Mouse (Mus musculus) mouse embryonic stem cell (cell line): ENCODE results near the gene Aspdh.

Source experiments
- in situ Hi-C, 2 experiments: fragments of 300-500 bp; cut with MboI; formaldehyde crosslinking; loops; 1 replicate in 1 of 2; 3 replicates in 1 of 2; pipeline ENCODE4 v1.14.3; 2019 to 2020; ENCODE audit warnings: low sequenced_read_pairs in 2 of 2, low pct_unique_long_range_greater_than_20kb in 1 of 2, mixed read lengths in 1 of 2; ENCODE audit not compliant: unreplicated experiment in 1 of 2

Aspdh gene

DNA sequence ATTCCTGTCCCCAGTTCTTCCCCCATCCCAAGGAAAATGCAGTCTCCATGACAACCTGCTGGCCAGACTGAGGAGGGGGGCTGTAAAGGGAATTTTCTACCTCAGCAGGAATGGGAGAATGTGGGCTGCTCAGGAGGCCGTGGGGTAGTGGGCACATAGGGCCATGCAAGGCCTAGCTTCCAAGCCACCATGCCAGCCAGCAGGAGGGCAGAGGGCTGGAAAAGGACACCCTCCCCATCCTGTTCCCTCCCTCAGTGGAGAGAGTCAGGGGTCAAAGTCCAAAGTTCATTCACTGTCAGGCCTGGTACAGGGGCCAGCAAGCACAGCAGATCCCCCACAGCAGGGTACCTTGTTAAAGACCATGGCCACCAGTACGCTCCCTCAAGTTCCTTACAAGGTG is at the start of gene Aspdh:
TSS of gene Aspdh (plus strand) at position 281 of the 400 bp plus-strand sequence.
- in situ Hi-C loops, result no loop called here

DNA sequence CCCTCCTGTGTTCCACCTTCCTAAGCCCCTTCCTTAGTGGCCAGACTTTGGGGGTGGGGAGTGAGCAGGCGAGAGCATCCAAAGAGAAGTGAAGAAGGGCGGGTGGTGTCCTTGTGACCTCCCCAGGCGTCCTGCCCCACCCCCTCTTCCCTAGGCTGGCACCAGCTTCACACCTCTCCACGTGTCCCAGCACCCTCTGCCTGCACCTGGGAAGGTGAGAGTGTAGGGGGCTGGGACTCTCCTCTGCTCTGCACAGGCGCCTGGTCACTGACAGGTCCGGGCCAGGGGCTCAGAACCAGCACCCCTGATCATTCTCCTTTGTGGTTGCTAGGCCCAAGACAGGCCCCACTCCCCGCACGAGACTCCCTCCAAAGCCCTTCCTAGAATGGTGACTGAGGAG is 37.5 kb upstream of the Aspdh start:
- in situ Hi-C loops, result loop anchor here in 1 of 2 experiments (25.0 kb wide), 1 partner anchor 90 kb away; no protein-coding TSS in a partner anchor

DNA sequence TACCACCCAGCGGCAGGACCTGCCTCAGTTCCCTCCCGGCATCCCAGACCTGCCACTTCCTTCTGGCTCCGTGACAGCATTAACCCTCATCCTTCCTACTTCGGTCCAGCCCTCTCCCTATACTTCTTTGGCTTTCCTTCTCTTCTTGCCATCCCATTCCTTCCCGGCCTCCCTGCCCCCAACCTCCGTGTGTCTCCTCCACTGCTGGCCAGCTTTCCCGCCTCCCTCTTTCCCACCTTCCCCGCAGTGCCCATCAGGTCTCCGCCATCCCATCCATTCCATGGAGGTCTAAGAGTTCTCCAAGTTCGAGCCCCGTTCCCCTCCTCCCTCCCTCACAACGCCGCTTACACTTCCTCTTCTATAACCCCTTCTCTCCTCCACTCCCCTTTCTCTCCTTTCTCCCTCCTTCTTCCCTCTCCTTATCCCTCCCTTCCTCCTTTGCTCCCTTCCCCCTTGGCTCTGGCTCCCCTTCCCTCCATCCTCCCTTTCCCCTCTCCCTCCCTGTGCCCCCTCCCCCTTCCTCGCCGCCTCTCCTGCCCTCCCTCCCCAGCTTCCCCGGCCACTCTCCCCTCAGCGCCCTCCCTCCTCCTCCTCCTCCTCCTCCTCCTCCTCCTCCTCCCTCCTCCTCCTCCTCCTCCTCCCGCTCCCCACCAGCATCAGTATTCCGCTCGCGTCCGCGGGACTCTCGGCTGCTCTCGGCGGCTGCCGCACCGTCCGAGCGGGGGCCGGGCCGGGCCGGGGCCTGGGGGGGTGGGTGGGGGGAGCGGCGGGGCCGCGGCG is 36.8 kb upstream of the Aspdh start:
- in situ Hi-C loops, result loop anchor here in 1 of 2 experiments (25.0 kb wide), 1 partner anchor 91 kb away; no protein-coding TSS in a partner anchor

DNA sequence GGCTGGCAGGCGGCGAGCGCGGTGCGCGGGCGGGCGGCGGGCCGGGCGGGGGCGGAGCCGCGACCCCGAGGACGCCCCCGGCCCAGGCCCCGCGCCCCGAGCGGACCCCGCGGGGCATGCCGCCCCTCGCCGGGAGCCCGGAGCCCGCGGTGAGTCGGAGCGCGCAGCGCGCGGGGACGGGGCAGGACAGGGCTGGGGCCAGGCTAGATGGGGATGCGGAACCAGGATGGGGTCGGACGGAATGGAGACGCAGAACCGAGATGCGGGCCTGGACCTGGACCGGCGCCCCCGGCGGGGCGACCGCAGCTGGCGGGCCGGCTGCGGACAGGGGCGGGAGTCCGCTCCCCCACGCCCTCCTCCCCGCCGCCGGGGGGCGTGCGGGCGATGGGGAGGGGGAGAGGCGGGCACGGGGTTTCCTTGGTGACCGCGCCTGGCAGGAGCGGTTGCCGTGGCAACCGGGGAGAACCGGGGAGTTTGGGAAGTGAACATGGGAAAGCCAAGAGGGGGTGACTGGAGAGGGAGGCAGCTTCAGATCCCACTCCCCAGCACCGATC is 36.1 kb upstream of the Aspdh start, which contains the start of gene Lrrc4b:
TSS of gene Lrrc4b (plus strand) at position 51 of the 554 bp plus-strand sequence.
- in situ Hi-C loops, result loop anchor here in 1 of 2 experiments (25.0 kb wide), 1 partner anchor 92 kb away; no protein-coding TSS in a partner anchor

DNA sequence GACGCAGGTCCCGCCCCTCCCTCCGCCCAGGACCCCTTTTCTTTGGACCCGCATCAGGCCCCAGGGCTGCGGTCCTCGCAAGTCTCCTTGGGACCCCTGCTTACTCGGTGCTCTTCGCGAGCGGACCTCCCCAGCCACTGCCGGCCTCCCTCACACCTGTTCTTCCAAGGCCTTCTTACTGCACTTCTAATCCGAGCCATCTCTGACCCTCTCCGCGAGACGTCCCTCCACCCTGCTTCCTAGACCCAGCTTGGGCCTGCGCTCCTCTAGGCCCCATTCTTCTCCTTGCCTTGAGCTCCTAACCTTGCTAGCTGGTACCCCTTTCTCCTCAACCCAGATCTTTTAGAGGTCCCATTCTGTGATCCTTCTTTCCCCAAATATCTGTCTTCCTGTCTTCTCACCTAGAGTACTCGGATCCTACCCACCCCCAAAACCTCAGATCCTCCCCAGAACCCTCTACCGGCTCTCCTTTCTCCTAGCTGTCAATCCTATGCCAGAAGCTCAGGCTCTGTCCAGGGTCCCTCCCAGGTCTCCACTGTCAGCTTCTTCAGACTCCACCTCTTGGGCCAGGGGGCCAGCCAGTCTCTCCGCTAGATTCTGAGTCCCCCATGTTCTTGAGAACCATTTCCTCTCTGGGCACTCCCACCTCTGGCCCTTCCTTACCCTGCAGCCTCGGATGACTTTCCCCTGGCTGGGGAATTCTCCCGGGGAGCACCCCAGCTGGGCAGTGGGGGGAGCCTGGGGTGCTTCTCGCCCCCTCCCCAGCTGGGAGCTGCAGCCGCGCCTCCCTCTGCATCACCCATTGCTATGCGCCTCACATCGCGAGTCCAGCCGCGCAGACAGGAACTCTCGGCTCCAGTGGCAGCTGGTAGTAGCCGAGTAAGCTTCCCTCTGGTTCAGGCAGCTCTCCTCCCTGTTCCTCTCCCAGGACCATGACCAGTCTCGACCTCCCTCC is 35.4 kb upstream of the Aspdh start:
- in situ Hi-C loops, result loop anchor here in 1 of 2 experiments (25.0 kb wide), 1 partner anchor 93 kb away; no protein-coding TSS in a partner anchor

DNA sequence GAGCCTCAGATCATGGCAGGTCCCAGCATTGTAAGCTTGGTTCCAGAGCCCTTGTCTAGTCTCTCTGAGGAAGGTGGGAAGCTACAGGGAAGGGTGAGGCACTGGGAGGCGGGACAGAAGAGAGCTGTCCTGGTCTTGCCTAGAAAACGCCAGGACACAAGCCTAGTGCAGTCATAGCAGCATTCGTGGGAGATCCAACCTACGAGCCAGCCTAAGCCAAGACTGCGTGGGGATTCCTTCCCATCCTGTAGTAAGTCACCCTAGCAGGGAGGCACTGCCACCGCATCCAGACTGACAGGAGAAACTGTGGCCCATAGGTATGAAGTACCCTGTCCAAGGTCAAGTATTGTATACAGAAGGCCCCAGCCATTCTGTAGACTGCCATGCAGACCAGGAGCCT is 32.6 kb upstream of the Aspdh start:
- in situ Hi-C loops, result loop anchor here in 1 of 2 experiments (25.0 kb wide), 1 partner anchor 95 kb away; no protein-coding TSS in a partner anchor

DNA sequence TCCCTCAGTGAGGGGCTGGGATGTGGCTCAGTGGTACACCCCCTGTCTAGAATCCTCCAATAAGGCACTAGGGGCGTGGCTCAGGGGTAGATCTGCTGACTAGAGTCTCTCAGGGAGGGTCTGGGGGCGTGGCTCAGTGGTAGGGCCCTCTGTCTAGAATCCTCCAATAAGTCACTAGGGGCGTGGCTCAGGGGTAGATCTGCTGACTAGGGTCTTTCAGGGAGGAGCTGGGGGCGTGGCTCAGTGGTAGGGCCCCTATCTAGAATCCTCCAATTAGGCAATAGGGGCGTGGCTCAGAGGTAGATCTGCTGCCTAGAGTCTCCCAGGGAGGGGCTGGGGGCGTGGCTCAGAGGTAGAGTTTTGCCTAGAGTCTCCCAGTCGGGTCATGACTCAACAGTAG is 31.8 kb upstream of the Aspdh start:
- in situ Hi-C loops, result loop anchor here in 1 of 2 experiments (25.0 kb wide), 1 partner anchor 96 kb away; no protein-coding TSS in a partner anchor

DNA sequence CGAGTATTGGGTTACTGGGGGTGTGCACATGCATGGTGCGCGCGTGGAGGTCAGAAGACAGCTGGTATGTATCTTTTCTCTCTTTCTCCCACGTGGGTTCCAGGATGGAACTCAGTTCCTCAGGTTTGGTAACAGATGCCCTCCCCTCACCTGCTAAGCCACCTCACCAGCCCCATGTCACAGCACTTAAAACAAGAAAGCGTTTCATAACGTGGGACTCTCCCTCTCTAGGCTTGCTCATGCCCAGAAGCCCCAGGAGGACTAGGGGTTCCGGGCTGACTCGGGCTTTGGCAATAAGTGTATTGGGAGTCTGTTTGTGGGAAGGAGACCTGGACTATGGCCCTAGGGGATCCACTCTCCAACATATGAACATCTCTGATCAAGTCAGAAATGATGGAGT is 31.1 kb upstream of the Aspdh start:
- in situ Hi-C loops, result loop anchor here in 1 of 2 experiments (25.0 kb wide), 1 partner anchor 97 kb away; no protein-coding TSS in a partner anchor

DNA sequence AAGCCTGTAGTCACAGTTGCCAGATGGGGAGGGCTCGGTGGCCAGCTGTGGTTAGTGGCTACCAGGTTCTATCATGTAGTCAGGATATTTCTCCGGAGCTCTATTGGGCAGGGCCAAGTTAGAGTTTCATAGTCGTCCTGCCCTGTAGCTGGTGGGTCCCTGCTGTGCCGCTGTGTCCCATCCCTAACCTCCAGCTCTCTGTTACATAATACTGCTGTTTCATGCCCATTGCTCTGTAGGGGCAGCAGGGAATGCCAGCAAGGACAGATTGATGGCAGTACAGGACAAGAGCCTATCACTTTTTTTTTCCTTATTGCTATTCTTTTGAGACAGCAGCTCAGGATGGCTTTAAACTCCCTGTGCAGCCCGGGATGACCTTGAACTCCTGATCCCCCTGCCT is 29.4 kb upstream of the Aspdh start:
- in situ Hi-C loops, result loop anchor here in 1 of 2 experiments (25.0 kb wide), 1 partner anchor 98 kb away; no protein-coding TSS in a partner anchor

DNA sequence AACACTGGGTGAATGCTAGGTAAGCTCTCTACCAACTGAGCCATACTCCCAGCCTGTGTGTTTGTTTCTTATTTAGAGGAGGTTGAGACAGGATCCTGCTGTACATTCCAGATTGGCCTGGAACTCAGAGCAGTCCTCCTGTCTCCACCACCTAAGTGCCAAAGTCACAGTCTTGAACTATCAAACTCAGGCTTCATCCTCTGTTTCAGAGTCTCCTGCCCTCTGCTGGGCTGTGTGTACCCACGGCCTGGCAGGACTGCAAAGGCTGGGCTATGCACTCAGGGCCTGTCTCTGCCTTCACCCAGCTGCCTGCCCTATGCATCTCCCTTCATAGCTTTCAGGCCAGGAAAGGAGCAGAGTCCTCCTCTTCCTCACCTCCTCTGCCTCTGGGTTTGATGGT is 28.9 kb upstream of the Aspdh start:
- in situ Hi-C loops, result loop anchor here in 1 of 2 experiments (25.0 kb wide), 1 partner anchor 99 kb away; no protein-coding TSS in a partner anchor

DNA sequence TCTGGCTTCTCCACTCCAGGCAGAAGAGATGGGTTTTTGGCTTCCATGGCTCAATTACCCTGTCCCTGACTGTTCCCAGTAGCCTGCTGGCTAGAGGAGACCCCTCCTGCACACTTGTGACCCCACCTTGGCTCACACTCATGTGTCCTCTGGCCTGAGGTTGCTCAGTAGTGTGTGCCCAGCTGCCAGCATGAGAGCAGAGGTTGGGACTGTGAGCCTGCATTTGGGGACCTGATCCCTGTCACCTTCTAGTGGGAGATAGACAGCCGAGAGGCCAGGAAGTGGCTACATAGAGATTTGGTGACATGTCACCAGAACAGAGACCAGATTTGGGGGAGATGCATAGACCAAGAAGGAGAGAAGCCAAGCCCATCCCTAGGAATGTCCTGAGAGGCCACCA is 28.0 kb upstream of the Aspdh start:
- in situ Hi-C loops, result loop anchor here in 1 of 2 experiments (25.0 kb wide), 1 partner anchor 100 kb away; no protein-coding TSS in a partner anchor

DNA sequence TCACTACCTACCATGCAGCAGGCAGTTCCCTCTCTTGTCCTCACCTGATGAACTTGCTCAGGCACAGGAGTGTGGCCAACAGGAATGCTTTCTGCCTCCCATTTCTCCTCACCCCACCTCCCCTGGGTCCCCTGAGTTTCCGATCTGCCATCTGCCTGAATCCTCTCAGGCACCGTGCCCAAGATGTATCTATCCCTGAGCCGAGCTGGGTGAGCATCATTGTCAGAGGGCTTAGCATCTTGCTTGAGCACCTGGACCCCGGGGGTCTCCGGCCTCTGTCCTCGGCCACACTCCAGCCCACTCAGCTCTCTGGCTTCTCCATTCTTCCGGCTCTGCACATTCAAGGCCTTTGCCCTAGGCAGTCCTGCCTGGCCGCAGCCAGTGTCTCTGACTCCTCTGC is 27.3 kb upstream of the Aspdh start:
- in situ Hi-C loops, result loop anchor here in 1 of 2 experiments (25.0 kb wide), 1 partner anchor 101 kb away; no protein-coding TSS in a partner anchor

DNA sequence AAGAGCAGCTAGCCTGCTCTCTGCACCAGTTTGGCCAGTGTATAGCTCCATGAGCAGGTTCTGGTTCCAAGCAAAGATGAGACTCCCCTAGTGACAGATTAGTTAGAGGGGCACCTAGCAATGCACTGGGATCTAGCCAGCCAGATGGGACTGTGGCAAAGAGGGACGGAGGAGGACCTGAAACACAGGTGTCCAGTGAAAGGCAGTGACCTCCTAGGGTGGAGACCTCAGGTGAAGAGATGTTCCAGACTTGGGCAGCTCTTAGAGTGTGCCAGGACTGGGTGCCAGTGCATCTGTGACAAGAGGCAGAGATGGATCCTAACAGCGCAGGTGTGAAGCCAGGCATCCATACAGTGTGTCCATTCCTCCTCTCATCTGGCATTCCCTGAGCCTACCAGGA is 25.5 kb upstream of the Aspdh start:
- in situ Hi-C loops, result loop anchor here in 1 of 2 experiments (25.0 kb wide), 1 partner anchor 102 kb away; no protein-coding TSS in a partner anchor

DNA sequence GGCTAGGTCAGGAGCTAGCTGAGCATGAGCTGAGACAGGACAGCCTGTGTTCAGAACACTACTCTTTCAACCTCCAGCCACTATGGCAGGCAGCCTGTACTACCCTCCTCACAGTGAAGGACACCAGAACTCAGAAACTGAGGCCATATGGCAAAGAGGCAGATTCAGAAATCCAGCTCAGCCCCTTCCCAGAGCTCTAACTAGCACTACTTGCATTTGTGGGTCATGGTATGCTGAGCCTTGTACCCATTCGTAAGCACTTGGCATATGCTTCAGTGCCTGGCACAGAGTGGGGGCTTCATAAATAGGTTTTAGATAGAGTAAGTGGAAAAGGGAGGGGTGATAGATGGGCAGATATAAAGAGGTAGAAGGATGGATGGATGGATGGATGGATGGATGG is 24.7 kb upstream of the Aspdh start:
- in situ Hi-C loops, result loop anchor here in 1 of 2 experiments (25.0 kb wide), 1 partner anchor 103 kb away; no protein-coding TSS in a partner anchor

DNA sequence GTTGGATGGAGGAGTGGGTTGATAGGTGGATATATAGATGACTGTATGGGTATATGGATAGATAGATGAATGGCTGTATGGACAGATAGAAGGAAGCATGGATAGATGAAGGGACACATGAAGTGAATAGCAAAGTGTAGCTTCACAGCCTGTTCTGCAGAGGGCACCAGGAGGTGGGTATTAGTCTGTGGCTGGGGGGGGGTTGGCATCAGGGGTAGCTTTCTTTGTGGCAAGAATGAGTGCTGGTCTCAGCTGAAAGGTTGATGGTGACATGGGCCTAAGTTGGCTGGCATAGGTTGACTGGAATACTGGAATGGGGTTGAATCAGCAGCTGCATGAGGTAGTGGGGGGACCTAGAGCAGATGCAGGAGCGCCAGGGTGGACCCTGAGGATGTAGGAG is 24.0 kb upstream of the Aspdh start:
- in situ Hi-C loops, result loop anchor here in 1 of 2 experiments (25.0 kb wide), 1 partner anchor 104 kb away; no protein-coding TSS in a partner anchor

DNA sequence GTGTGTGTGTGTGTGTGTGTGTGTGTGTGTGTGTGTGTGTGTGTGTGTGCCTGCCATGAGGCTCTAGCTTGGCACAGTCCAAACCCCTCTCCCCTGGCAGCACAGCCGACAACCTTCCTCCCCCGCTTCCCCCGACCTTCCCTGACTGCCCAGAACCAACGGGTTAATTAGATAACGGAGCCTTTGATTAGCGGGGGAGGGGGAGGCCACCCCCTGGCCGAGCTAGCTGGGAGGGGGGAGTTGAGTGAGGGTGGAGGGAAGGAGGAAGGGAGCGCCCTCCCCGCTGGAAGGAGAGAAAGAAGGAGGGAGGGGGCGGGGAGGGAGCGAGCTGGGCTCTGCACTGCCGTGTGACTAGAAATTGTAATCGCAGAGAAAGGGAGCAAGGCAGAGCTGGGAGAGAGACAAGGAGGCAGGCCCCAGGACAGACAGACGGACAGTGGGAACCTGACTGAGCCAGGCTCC is 23.5 kb upstream of the Aspdh start:
- in situ Hi-C loops, result loop anchor here in 1 of 2 experiments (25.0 kb wide), 1 partner anchor 104 kb away; no protein-coding TSS in a partner anchor

DNA sequence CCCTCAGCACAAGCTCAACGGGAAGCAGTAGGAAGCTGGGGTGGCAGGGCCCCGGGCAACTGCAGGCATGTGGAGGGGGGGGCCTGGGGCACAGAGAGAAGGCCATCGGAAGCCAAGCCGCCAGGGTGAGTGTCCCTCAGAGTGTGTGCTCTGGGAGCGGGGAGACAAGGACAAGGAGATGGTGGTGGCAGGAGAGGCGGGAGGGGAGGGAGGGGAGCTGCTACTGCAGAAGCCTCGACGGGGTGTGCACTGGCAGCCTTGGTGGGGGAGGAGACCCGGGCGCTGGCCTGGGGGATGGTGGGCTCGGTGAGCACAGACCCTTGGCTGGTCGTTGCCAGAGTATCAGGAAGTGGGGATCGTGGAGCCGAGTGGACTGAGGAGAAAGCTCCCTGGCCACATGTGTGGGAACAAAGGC is 22.8 kb upstream of the Aspdh start:
- in situ Hi-C loops, result loop anchor here in 1 of 2 experiments (25.0 kb wide), 1 partner anchor 105 kb away; no protein-coding TSS in a partner anchor
